ENCODE assay signal across 19 mouse cellular contexts in genomic region chr12:46733261-46733660, GRCm38 (mm10).
"Had no signal": no experiment of that assay in that cellular context is flagged by ENCODE, and none has a peak within 500 bp of the region (broad histone marks: within the 10 kb centered on the region; RNA-seq: fewer than 3 reads in every experiment).

No protein-coding gene starts in this region.

- H3K9me3 ChIP-seq: liver, embryonic 15.5 days; midbrain, embryonic 10.5 days; midbrain, embryonic 12.5 days; neural tube, embryonic 13.5 days; neural tube, embryonic 15.5 days had no signal

- H3K36me3 ChIP-seq: liver, embryonic 15.5 days; midbrain, embryonic 10.5 days; midbrain, embryonic 12.5 days; neural tube, embryonic 13.5 days; neural tube, embryonic 15.5 days had no signal

- H3K4me2 ChIP-seq: liver, embryonic 15.5 days; lung, embryonic 14.5 days; midbrain, embryonic 12.5 days; neural tube, embryonic 13.5 days; neural tube, embryonic 15.5 days had no signal

- H3K4me1 ChIP-seq: liver, embryonic 15.5 days; midbrain, embryonic 10.5 days; midbrain, embryonic 12.5 days had no signal

- H3K27me3 ChIP-seq: liver, embryonic 15.5 days; midbrain, embryonic 12.5 days; neural tube, embryonic 13.5 days; neural tube, embryonic 15.5 days had no signal

- H3K9ac ChIP-seq: liver, embryonic 15.5 days; lung, embryonic 14.5 days; midbrain, embryonic 12.5 days; neural tube, embryonic 13.5 days; neural tube, embryonic 15.5 days had no signal

- DNase-seq: lung, adult 18-20 months; lung, embryonic 14.5 days; lung, postnatal 10 days; lung, postnatal 4 days; retina, postnatal 1 day; right cerebral cortex, adult 18-20 months; right cerebral cortex, postnatal 25 days; right cerebral cortex, postnatal 4 days; spleen, adult 18-20 months; thymus, adult 18-20 months; thymus, postnatal 14 days; thymus, postnatal 36 days had no signal

- H3K27ac ChIP-seq: liver, embryonic 15.5 days; midbrain, embryonic 10.5 days; midbrain, embryonic 12.5 days; neural tube, embryonic 13.5 days; neural tube, embryonic 15.5 days had no signal

- H3K4me3 ChIP-seq: liver, embryonic 15.5 days; midbrain, embryonic 10.5 days; midbrain, embryonic 12.5 days; myocyte; neural tube, embryonic 13.5 days; neural tube, embryonic 15.5 days had no signal

- ATAC-seq: midbrain, embryonic 16.5 days had no signal
